Mouse (Mus musculus) heart, embryonic 14.5 days (tissue): ENCODE data around the gene Il1b. TPM values are rescaled to one million over a fixed set of nuclear protein-coding genes. Genes with fewer than 3 reads are reported as not detected.
A peak's percentile ranks its signal among the peaks of the same experiment; 100 is the strongest.

Experiments
- ATAC-seq: fragments of 200-750 bp; cut with Nextera tagmentation; 2 replicates; pipeline ENCODE4 v1.8.0; 2017; ENCODE audit warnings: low read depth, moderate TSS enrichment; ENCODE audit not compliant: insufficient number of reproducible peaks, insufficient read depth, low FRiP score
- H3K27ac ChIP-seq, 2 experiments: fragments of 200-500 bp in 1 of 2; fragments of 300-500 bp in 1 of 2; sonication (generic) in 1 of 2; replicated peaks in 1 of 2; 2 replicates each; pipeline ENCODE4 v1.5.1; 2012 to 2014; ENCODE audit warnings: low read depth in 2 of 2, low read length in 2 of 2, control low read depth in 1 of 2, mild to moderate bottlenecking in 1 of 2, mixed read lengths in 1 of 2; ENCODE audit not compliant: control insufficient read depth in 1 of 2, insufficient read depth in 1 of 2
- H3K27me3 ChIP-seq: fragments of 300-500 bp; sonication (generic); 2 replicates; pipeline ENCODE4 v1.6.1; 2014; ENCODE audit warnings: mild to moderate bottlenecking, low read length, control low read depth; ENCODE audit not compliant: control insufficient read depth, insufficient read depth
- H3K36me3 ChIP-seq: fragments of 300-500 bp; sonication (generic); 2 replicates; pipeline ENCODE4 v1.6.1; 2014; ENCODE audit warnings: mild to moderate bottlenecking, control low read depth, low read length, mixed read lengths; ENCODE audit not compliant: control insufficient read depth, insufficient read depth
- H3K4me1 ChIP-seq, 2 experiments: fragments of 200-500 bp in 1 of 2; fragments of 300-500 bp in 1 of 2; sonication (generic) in 1 of 2; 2 replicates each; pipeline ENCODE4 v1.6.1; 2012 to 2014; ENCODE audit warnings: low read length in 2 of 2, control low read depth in 1 of 2, mixed read lengths in 1 of 2; ENCODE audit not compliant: control insufficient read depth in 2 of 2, insufficient read depth in 2 of 2
- H3K4me2 ChIP-seq: fragments of 300-500 bp; sonication (generic); 2 replicates; pipeline ENCODE4 v1.6.1; 2014; ENCODE audit warnings: mild to moderate bottlenecking, low read length
- H3K4me3 ChIP-seq, 2 experiments: fragments of 200-500 bp in 1 of 2; fragments of 300-500 bp in 1 of 2; sonication (generic) in 1 of 2; 2 replicates each; pipeline ENCODE4 v1.5.1; 2012 to 2014; ENCODE audit warnings: low read length in 2 of 2, mild to moderate bottlenecking in 2 of 2, control low read depth in 1 of 2, low read depth in 1 of 2, moderate library complexity in 1 of 2; ENCODE audit not compliant: control insufficient read depth in 1 of 2, insufficient read depth in 1 of 2
- H3K9ac ChIP-seq: fragments of 300-500 bp; sonication (generic); 2 replicates; pipeline ENCODE4 v1.6.1; 2014; ENCODE audit warnings: mild to moderate bottlenecking, low read length
- H3K9me3 ChIP-seq: fragments of 300-500 bp; sonication (generic); 2 replicates; pipeline ENCODE4 v1.6.1; 2016; ENCODE audit warnings: low read length, control low read depth; ENCODE audit not compliant: control insufficient read depth
- WGBS: fragments of 180-500 bp; shearing (Covaris S2); extraction: QIAGEN DNeasy Blood & Tissue Kit; methylation state at CpG from one replicate; pipeline ENCODE4 v1.1.7; 2014; 5-methylcytosine and 5-hydroxymethylcytosine counted together
- polyA plus RNA-seq: library from polyadenylated mRNA; unstranded; fragments of >200 nt; fragmentation: Nextera tagmentation; extraction: Ambion mirVana; gene quantifications from 2 replicates; pipeline ENCODE4 v1.2.1, GENCODE M21; 2014

Il1b gene
- polyA plus RNA-seq, 1 experiment from 2014 or later: 0.24 TPM

DNA sequence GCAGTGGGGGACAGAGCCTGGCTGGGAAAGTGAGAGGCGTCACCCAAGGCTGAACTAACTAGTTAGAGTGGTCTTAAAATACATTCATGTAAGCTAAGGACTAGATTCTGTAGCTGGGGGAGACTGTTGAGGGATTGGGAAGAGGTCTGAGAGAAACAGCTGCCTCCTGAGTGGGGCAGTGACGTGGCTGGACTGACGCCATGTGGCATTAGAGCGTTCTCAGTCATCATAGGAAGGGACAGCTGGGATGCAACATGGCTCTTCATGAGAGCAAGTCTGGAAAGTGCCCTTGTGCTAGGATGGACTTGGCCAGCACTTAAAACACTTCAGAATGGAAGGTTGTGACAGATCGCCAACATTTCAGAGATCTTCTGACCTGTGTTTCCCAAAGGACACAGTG lies 2.1 kb downstream of the Il1b start:
- 88% methylated on average over 5 of the region's 5 CpGs for WGBS
- Histone ChIP-seq H3K9me3 (no peaks in the 10 kb centered on the region), H3K4me1 (no peaks in the 10 kb centered on the region), H3K9ac (no peak overlapping the region), H3K4me2 (no peak overlapping the region), H3K4me3 (no peak overlapping the region), H3K27ac (no peak overlapping the region), H3K36me3 (no peaks in the 10 kb centered on the region), H3K27me3 (no peaks in the 10 kb centered on the region)
- ATAC-seq: no peak

DNA sequence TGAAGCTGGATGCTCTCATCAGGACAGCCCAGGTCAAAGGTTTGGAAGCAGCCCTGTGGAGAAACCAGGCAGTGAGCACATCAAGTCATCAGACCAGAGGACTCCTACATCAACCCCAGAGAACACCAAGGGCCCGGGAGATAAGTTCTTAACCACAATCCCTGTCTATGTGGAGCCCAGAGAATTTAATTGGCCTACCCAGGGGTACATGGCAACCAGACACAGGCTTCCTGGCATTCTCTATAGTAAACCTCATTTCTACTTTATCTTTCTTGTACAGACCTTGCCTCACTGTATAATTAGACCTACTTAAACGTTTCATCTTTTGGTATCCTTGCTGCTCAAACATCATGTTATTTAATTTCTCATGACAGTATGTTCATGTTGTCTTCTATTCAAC lies 2.8 kb downstream of the Il1b start:
- Histone ChIP-seq H3K4me2 (no peak overlapping the region), H3K4me3 (no peak overlapping the region), H3K27me3 (no peaks in the 10 kb centered on the region), H3K9me3 (no peaks in the 10 kb centered on the region), H3K27ac (no peak overlapping the region), H3K4me1 (no peaks in the 10 kb centered on the region), H3K9ac (no peak overlapping the region), H3K36me3 (no peaks in the 10 kb centered on the region)
- 74% methylated on average over 2 of the region's 2 CpGs for WGBS
- ATAC-seq: no peak

DNA sequence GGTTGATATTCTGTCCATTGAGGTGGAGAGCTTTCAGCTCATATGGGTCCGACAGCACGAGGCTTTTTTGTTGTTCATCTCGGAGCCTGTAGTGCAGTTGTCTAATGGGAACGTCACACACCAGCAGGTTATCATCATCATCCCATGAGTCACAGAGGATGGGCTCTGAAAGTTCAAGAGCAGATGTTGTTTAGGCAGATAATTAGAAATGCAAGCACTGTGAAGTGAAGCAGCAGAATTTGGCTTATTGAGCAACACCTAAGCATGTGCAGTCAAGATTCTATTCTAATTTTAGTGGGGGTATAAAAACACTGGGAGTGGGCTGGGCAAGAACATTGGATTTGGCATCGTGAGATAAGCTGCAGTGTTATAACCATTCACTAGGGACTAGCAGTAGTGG lies 3.7 kb downstream of the Il1b start:
- no peaks in the 10 kb centered on the region for H3K36me3 ChIP-seq
- no peak for ATAC-seq
- no peak overlapping the region for H3K9ac ChIP-seq
- no peak overlapping the region for H3K27ac ChIP-seq
- no peaks in the 10 kb centered on the region for H3K4me1 ChIP-seq
- no peak overlapping the region for H3K4me2 ChIP-seq
- H3K27me3 ChIP-seq: no peaks in the 10 kb centered on the region
- WGBS: 78% methylated on average over 5 of the region's 5 CpGs
- H3K4me3 ChIP-seq: no peak overlapping the region
- H3K9me3 ChIP-seq: no peaks in the 10 kb centered on the region

DNA sequence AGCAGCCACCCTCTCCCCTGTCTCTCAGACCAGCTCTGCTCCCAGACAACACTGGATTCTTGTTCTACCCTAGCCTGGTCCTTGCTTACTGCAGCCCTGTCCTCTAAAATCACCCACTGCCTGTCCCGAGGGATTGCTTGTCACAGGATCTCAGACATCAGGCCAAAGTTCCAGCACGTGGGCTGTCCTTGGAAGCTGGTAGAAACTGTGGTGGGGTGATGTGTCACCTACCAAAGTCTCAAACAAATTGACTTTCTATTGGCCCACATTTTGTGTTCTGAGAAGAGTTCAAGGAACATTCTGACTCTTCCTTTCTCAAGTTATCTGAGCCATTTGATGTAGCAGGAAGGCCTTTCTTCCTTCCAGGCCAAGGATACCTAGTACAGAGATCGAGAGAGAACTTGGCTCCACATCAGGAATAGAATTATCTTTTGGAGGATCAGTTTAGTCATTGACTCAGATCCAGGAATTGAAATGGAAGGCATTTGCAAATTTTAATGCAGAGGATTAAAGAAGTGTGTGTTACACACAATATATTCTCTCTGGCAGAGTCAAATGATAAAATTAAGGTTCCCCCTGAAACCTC lies 9.9 kb downstream of the Il1b start:
- H3K9me3 ChIP-seq: no peaks in the 10 kb centered on the region
- H3K4me2 ChIP-seq: no peak overlapping the region
- ATAC-seq: no peak
- no peak overlapping the region for H3K9ac ChIP-seq
- H3K27me3 ChIP-seq: no peaks in the 10 kb centered on the region
- H3K4me3 ChIP-seq: no peak overlapping the region
- no peaks in the 10 kb centered on the region for H3K4me1 ChIP-seq
- H3K36me3 ChIP-seq: no peaks in the 10 kb centered on the region
- no peak overlapping the region for H3K27ac ChIP-seq
- 61% methylated on average over 3 of the region's 3 CpGs for WGBS

DNA sequence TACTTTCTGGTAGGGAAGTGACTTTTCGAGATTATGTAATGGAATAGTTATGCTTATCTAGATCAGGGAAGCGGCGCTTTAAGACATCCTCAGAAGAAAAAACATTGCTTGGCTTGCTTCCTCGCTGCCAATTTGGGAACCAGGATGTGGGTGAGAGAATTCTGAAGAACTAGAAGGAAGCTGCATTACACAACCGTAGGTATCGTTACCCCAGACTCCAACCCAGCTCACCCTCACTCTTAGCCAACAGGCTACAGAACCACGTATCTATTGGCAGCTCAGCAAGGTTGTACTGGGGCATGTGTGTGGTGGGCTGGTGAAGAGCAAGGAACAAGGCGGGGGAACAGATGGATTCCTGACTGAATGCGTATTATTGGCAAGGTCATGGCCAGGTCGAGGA lies 10.7 kb downstream of the Il1b start:
- H3K4me2 ChIP-seq: no peak overlapping the region
- no peak overlapping the region for H3K9ac ChIP-seq
- no peak for ATAC-seq
- 73% methylated on average over 10 of the region's 10 CpGs for WGBS
- no peaks in the 10 kb centered on the region for H3K9me3 ChIP-seq
- H3K4me3 ChIP-seq: no peak overlapping the region
- no peaks in the 10 kb centered on the region for H3K36me3 ChIP-seq
- no peak overlapping the region for H3K27ac ChIP-seq
- no peaks in the 10 kb centered on the region for H3K27me3 ChIP-seq
- H3K4me1 ChIP-seq: no peaks in the 10 kb centered on the region

DNA sequence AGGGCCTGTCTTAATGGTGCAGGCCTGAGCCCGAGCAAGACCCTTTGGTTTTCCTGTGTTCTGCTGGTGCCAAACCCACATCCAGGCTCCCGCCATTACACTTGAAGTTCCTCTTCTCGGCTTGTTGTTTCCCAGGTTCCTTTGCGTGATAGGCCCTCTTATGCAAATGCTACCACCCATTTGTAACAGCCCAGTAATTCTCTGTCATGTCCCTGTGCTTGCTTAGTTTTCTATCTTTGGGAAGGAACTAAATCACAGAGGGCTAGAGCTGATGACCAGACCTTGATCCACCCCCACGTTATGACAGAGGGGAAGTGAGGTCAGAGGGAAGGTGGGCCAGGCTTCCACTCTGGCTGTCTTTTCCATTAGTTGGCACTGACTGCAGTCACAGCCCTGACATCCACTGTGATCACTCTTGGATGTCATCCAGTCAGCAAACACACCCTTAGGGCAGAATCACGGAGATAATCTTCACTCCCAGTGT lies 32.8 kb downstream of the Il1b start:
- H3K27ac ChIP-seq: no peak overlapping the region
- no peaks in the 10 kb centered on the region for H3K36me3 ChIP-seq
- H3K4me1 ChIP-seq: no peaks in the 10 kb centered on the region
- H3K9me3 ChIP-seq: peaks cover 5% of the 10 kb centered on the region; the same call in 1 of the 2 replicates
- no peak overlapping the region for H3K4me3 ChIP-seq
- H3K4me2 ChIP-seq: no peak overlapping the region
- no peak for ATAC-seq
- no peak overlapping the region for H3K9ac ChIP-seq
- WGBS: 65% methylated on average over 6 of the region's 6 CpGs
- no peaks in the 10 kb centered on the region for H3K27me3 ChIP-seq

DNA sequence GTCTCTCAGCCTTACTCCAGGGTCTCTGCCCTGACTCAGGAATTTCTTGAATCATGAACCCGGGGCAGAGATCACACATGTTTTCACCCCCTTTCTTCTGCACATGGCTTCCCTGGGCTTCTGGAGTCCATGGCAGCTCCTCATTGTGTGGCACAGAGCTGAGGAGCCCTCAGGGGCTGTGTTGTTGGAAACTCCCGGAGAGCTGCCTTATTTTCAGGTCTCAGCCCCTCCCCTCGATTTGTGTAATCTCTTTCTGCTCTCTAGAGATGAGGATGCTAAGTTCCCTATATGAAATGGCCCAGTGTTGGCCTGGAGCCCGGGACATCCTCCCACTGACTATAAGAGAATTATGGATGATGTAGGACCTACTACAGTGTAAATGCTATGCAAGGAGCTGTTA lies 37.5 kb downstream of the Il1b start:
- H3K4me3 ChIP-seq: no peak overlapping the region
- ATAC-seq: no peak
- no peaks in the 10 kb centered on the region for H3K9me3 ChIP-seq
- peaks cover 0 to 2% of the 10 kb centered on the region in 2 experiments; a peak in 1 of 4 replicates for H3K4me1 ChIP-seq
- no peaks in the 10 kb centered on the region for H3K36me3 ChIP-seq
- no peaks in the 10 kb centered on the region for H3K27me3 ChIP-seq
- no peak overlapping the region for H3K4me2 ChIP-seq
- WGBS: 50% methylated on average over 4 of the region's 4 CpGs
- no peak overlapping the region for H3K9ac ChIP-seq
- H3K27ac ChIP-seq: no peak overlapping the region

DNA sequence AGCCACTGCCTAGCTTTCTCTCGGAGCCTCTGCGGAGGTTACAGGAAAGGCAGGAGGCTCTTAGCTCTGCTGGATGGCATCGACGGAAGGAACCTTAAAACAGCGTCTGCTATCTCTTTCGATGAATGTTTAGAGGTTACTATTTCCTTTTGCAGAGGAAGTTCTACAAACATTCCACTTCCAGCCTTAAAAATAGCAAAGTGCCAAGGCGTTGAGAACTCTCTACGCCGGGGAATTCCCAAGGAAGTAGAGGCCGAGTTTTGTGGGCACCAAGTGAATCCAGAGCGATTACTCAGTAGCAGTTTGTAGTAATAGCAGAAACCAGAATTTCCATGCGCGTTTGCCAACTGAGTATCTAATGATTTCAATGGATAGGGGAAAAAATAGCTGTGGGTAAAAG lies 40.4 kb downstream of the Il1b start:
- H3K4me1 ChIP-seq: peaks cover 0 to 2% of the 10 kb centered on the region in 2 experiments; a peak in 1 of 4 replicates
- no peak overlapping the region for H3K9ac ChIP-seq
- peak overlapping the region; percentile 45 to 59; a peak in 2 of 4 replicates for H3K27ac ChIP-seq
- no peak overlapping the region for H3K4me3 ChIP-seq
- peak overlapping the region; percentile 21; the same call in 1 of the 2 replicates for H3K4me2 ChIP-seq
- no peaks in the 10 kb centered on the region for H3K27me3 ChIP-seq
- 60% methylated on average over 13 of the region's 13 CpGs for WGBS
- ATAC-seq: no peak
- H3K36me3 ChIP-seq: no peaks in the 10 kb centered on the region
- H3K9me3 ChIP-seq: peaks cover 2% of the 10 kb centered on the region; the same call in 1 of the 2 replicates
